Mouse (Mus musculus) 3134 (cell line): ENCODE data around the gene Ehmt2.
"Not testable (repeated sequence)": the region's sequence is repeated elsewhere in the genome, so short reads cannot be mapped to it uniquely, and the experiment has no call there.

Experiments used
- DNase-seq: peaks from one replicate; pipeline ENCODE4 v3.0.0-alpha.2; 2011; ENCODE audit warnings: low spot score; ENCODE audit not compliant: insufficient read length; ENCODE audit errors: extremely low read depth

Gene Ehmt2

DNA sequence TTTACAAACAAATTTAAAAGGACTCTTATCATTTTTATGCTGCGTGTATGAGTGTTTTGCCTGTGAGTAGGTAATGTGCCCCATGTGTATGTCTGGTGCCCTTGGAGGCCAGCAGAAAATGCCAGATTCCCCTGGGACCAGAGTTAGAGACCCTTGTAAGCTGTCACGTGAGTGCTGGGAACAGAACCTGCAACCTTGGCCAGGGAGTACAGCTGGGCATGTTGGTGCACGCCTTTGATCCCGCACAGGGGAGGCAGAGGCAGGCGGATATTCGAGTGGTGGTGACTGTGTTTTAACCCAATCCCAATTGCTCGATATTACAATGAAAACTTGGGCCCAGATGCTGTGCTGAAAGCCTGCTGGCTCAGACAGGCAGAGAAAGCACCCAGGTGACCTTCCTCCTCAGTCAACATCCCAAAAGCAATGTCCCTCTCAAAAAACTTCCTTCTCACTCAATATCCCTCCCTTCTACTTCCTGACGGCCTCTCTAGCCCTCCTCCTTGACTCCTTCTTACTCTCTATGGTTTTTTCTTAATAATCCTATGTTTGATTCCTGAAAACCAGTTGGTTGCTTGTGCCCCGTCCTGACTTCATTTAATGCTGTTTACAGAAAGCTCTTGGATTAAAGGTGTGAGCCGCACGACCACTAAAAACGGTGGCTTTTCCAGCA, 8.1 kb upstream of the Ehmt2 start:
- DNase-seq = no peak

DNA sequence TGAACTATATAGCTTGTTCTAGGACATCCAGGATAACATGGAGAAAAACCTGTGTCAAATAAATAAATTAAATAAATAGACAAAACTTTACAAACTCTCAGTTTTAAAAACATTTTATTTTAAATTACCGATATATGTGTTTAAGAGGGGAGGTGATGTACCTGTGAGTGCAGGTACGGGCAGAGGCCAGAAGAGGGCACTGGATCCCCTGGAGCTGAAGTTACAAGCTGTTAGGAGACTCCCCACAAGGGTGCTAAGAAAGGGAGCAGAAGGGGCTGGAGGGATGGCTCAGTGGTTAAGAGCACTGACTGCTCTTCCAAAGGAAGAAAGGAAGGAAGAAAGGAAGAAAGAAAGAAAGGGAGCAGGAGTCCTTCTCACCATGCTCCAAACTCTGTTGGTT, 6.9 kb upstream of the Ehmt2 start:
- DNase-seq = no peak

DNA sequence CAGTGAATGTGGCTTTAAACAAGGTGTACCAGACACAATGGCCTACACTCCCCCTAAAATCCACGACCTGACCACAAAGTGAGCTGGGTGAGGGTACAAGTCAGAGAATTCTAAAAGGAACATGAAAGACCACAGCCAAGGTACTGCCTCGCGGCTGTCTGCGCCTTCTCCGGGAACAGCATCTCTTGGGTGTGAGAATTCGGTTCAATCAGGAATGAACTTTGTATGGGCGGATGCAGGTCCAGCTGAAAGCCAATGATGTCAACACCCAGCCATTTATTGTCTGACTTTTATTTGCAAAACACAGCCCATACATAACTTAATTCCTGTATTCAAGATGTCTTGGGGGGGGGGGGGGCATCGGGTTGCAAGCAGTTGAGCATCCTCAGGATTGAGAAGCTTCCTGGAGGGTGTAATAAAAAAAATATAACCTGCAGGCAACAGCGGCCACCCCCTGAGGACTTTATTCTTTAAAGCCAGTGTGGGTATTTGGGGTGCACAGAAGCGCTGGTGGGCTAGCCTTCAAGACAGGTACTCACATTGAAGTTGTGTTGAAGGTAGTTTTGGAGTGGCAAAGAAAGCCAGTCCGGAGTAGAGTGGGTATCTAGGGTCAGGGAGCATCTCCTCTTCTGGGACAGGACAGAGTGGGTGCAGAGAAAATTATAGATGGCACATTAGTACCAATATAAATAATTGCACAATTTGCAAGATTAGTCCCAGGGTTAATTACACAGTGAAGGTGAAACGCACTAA, 5.0 kb upstream of the Ehmt2 start:
- no peak for DNase-seq

GRCm38 (mm10) chr17:34894074-34894597, 4.1 kb upstream of the Ehmt2 start:
- peak; percentile 95 for DNase-seq

DNA sequence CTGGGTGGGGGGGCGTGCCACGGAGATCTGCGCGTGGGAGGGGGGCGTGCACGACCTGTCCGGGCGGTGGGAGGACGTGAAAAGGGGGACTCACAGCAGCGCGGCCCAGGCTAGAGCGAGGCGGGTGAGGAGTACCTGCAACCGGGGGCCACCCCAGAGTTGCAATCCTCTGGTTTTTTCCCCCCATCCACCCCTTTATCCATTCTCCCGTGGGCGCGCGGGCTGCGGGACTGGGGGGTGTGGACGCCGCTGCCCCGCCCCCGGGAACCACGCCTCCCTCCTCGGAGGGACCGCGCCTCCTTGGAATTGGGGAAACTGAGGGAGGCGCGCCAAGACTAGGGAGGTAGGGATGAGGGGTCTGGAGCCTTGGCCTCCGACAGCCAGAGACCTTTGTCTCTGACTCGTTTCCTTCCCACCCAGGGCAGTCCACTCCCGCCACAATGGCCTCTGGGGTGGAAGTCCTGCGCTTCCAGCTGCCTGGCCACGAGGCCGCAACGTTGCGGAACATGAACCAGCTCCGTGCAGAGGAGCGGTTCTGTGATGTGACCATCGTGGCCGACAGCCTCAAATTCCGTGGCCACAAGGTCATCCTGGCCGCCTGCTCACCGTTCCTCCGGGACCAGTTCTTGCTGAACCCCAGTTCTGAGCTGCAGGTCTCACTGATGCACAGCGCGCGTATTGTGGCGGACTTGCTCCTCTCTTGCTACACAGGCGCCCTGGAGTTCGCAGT, 3.3 kb upstream of the Ehmt2 start:
- peak; percentile 61 for DNase-seq

DNA sequence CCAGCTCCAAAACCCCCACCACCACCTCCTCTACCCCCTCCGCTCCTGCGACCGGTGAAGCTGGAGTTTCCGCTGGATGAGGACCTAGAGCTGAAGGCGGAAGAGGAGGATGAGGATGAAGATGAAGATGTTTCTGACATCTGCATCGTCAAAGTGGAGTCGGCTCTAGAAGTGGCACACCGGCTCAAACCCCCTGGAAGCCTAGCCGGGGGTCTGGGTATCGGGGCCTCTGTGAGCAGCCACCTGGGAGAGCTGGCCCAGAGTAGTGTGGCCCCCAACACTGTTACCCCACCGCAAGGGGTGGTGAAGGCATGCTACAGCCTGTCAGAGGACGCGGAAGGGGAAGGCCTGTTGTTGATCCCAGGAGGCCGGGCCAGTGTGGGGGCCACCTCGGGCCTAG, 2.5 kb upstream of the Ehmt2 start:
- no peak for DNase-seq

GRCm38 (mm10) chr17:34896366-34896765, 1.9 kb upstream of the Ehmt2 start:
- DNase-seq = no peak

DNA sequence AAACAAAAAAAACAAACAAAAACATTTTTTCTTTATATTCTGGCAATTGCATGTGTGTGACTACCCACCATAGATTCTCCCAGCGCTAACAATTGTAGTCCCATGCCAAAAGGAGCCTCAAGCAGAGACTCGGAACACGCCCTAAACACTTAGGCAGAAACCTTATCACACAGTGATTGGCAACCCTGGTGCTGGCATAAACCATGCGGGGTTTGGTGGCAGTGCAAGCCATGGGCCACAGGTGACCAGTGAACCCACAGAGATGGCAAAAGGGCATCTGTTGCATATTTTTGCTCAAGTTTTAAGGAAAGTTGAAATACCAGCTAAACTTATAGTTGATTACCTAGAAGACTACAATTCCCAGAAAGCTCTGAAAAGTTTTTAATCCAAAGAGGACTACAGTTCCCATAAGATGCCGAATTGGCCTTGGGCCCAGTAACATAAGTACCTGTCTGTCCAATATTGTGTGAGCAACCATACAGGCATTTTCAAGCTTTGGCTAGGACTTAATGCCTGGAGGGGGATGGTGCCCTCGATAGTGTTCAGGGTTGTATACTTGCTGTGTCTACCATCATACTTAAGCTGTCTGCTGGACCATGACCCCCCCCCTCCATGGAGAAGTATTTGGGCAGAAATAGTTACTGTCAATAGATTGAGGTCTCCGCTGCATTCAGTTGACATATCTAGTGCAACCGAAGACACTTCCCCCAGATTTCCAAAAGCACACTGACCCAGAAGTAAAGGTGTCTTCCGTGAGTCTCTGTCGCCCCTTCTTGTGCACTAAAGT, 703 bp upstream of the Ehmt2 start:
- no peak for DNase-seq

DNA sequence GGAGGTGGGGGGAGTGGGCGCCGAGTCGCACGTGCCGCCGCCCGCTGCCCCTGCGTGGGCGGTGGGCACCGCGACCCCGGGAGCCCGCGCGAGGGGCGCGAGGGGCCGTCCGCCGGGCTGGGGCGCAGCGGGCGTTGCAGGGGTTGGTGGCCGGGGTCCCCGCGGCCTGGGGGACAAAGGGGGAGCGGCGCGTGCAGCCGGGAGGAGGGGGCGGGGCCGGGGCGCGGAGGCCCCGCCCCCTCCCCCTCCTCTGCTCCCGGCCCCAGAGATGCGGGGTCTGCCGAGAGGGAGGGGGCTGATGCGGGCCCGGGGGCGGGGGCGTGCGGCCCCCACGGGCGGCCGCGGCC, 410 bp downstream of the Ehmt2 start:
- DNase-seq = no peak

DNA sequence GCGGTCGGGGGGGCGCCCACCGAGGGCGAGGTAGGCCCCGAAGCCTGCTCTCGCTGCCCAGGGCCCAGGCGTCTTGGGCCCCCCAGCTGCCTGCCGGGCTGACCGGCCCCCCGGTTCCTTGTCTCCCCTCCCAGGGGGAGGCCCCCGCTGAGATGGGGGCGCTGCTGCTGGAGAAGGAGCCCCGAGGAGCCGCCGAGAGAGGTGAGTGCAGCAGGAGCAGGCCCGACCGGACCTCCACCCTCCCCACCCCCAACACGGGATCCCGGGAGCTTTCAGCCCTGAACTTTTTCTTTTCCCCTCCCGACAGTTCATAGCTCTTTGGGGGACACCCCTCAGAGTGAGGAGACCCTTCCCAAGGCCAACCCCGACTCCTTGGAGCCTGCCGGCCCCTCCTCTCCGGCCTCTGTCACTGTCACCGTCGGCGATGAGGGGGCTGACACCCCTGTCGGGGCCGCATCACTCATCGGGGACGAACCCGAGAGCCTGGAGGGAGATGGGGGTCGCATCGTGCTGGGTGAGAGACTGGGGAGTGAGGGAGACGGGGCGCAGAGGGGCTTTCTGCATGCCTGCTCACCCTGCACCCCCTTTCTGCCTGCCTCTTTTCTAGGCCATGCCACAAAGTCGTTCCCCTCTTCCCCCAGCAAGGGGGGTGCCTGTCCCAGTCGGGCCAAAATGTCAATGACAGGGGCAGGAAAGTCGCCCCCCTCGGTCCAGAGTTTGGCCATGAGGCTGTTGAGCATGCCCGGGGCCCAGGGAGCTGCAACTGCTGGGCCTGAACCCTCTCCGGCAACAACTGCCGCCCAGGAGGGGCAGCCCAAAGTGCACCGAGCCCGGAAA, 1.0 kb downstream of the Ehmt2 start:
- DNase-seq = peak; percentile 70

DNA sequence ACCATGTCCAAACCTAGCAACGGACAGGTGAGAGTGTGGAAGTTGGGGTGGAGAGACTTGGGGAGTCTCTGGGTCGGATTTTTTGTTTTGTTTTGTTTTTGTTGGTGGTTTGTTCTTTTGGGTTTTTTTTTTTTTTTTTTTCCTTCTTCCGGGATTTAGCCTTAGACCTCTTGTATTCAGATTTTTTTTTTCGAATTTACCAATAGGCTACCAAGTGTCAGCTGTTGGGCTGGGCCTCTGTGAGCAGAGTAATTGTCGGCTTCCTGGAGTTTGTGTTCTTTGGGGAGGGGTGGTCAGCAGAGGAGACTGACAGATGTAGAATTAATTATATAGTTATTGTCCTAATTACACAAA, 1.6 kb downstream of the Ehmt2 start:
- DNase-seq = no peak

DNA sequence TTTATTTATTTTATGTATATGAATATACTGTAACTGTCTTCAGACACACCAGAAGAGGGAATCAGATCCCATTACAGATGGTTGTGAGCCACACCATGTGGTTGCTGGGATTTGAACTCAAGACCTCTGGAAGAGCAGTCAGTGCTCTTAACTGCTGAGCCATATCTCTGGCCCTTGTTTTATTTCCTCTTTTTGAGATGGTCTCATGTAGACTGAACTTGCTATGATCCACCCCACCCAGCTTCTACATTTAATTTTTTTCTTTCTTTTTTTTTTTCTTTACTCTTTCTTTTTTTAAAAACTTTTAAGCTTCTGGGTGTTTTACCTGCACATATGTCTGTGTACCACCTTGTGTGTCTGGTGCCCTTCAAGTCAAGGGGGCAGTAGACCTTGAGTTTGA, 2.6 kb downstream of the Ehmt2 start:
- DNase-seq = not testable (repeated sequence)

DNA sequence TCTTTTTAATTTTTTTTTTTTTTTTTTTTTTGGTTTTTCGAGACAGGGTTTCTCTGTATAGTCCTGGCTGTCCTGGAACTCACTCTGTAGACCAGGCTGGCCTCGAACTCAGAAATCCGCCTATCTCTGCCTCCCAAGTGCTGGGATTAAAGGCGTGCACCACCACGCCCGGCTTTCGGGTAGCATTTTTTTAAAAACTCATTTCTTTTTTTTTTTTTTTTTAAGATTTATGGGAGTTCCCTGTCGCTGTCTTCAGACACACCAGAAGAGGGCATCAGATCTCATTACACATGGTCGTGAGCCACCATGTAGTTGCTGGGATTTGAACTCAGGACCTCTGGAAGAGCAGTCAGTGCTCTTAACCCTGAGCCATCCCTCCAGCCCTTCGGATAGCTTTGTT, 3.7 kb downstream of the Ehmt2 start:
- not testable (repeated sequence) for DNase-seq

GRCm38 (mm10) chr17:34902895-34903294, 4.6 kb downstream of the Ehmt2 start:
- no peak for DNase-seq

GRCm38 (mm10) chr17:34910982-34911381, 12.7 kb downstream of the Ehmt2 start:
- DNase-seq = no peak

GRCm38 (mm10) chr17:34911945-34912351, 13.7 kb downstream of the Ehmt2 start:
- peak; percentile 58 for DNase-seq

DNA sequence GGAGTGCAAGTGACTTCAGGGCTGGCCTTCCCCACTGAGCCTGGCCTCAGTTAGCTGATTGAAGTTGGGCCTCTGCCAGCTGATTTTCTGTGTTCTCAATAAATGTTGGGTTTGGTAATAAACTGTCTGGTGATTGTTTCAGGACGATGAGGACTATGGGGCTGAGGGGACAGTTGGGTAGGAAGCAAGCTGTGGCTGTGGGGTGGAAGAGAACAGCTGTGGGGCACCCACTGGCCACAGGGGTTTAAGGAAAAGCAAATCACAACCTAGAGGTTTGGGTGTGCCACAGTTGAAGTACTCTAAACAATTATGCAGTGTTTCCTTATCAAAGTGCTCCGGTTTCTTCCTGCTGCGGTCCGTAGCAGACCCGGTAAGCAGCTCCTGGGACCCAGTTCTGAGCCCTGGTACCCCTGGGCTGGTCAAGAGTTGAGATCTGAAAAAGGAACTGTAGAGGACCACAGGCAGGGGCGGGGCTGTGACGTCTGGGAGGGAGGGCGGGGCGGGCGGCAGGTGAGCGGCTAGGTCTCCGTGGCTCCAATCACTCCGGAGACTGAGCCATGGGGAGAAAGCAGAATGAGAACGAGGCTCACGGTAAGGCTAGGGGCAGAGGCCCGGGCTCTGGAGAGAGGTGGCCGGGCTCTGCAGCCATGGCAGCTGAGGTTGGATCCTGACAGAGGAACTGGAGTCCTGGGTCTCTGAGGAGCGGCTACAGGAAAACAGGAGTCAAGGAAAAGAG, 15.8 kb downstream of the Ehmt2 start, which contains the start of gene Slc44a4:
Gene Slc44a4, plus strand, starts transcription at position 537 of the 736 bp plus-strand sequence.
- no peak for DNase-seq

DNA sequence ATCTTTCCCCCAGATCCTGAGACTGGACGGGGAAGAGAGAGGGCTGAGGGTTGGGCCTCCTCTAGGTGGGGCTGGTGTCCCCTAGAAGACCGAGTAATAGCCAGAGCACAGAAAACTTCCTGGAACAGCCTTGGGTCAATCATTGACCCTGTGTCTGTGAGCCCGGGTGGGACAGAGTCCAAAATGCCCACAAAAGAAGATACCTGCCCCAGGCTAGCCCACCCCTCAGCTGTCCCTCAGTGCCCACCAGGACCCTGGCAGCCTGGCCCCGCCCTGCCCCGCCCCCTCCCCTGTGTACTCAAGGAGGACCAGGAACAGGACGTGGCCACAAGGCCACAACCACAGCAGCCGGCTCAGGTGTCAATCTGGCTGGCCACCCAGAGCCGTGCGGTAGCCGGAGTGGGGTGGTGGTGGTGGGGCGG, 17.2 kb downstream of the Ehmt2 start:
- DNase-seq = peak; percentile 82

- no peak for DNase-seq
Measured at GRCm38 (mm10) chr17:34916316-34916715, 18.0 kb downstream of the Ehmt2 start.
